ENCODE assay signal across 8 mouse cellular contexts in the genomic region with DNA sequence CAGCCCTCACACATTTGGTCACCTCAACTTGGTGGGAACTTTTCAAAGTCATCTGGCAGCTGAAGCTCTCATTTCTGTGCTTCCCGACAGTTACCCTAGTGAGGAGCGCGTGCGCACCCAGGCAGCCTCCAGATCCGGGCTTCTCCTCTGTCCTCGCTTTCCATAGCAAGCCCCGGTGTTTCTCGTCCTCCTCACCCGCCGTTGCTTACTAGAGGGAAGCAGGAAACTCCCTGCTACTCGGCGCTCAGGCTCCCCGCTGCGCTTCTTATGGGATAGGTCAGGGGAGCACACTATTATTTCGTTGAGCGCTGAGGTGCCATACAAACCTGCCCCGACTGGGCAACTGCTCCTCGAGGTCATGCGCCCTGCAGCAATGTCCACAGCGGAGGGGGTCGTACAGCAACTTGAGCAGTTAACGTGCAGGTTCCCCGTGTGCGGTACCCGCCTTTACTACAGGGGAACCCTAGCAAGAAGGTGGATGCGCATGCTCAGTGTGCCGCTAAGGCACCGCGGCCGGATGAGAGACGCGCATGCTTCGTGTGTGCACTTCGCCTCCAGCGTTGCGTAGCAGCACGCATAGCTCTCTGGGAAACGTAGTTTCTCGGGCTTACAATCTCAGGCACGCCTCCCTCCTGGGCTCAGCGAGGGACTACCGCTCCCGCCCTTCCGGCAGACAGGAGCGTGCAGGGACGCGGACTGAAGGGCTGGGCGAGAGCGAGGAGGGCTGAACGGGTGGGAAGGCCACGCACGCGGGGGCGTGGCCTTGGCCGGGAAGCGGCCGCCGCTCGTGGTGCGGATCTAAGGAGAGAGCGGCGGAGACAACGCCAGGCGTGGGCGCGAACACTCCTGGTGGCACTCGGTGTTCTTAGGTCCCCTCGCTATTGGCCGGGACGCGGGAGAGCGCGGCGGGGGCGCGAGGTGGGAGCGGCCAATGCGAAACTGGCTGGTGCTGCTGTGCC. TPM values are rescaled to one million over a fixed set of nuclear protein-coding genes. Genes with fewer than 3 reads are reported as not detected.
A peak's percentile ranks its signal among the peaks of the same experiment; 100 is the strongest.
DNase-seq lines count a peak whose midpoint lies in the region; ATAC-seq lines count a peak whose summit lies in the region.

A gene (plus strand): TSS at position 596 of the 959 bp plus-strand sequence.

- peaks cover 0 to 8% of the 10 kb centered on the region in 2 experiments; a peak in 1 of 4 replicates for H3K4me1 ChIP-seq in heart, embryonic 14.5 days (ENCODE audit: control insufficient read depth in 2 of 2, insufficient read depth in 2 of 2, low read length in 2 of 2)
- peaks cover 46% of the 10 kb centered on the region for H3K4me1 ChIP-seq in liver, embryonic 13.5 days (replicated peaks)
- H3K4me1 ChIP-seq in stomach, embryonic 16.5 days (ENCODE audit: control insufficient read depth, insufficient read depth, low read length): peaks cover 5% of the 10 kb centered on the region

- H3K9me3 ChIP-seq in heart, embryonic 14.5 days (ENCODE audit: control insufficient read depth, low read length): no peaks in the 10 kb centered on the region
- no peaks in the 10 kb centered on the region for H3K9me3 ChIP-seq in liver, embryonic 13.5 days (replicated peaks)
- H3K9me3 ChIP-seq in stomach, embryonic 16.5 days (replicated peaks; ENCODE audit: control insufficient read depth, low read length): no peaks in the 10 kb centered on the region

- no peaks in the 10 kb centered on the region for H3K36me3 ChIP-seq in heart, embryonic 14.5 days (ENCODE audit: control insufficient read depth, insufficient read depth, low read length)
- H3K36me3 ChIP-seq in liver, embryonic 13.5 days: peaks cover 14% of the 10 kb centered on the region; the same call in 1 of the 2 replicates
- H3K36me3 ChIP-seq in stomach, embryonic 16.5 days (ENCODE audit: control insufficient read depth, insufficient read depth, low read length): no peaks in the 10 kb centered on the region

- H3K4me2 ChIP-seq in heart, embryonic 14.5 days (ENCODE audit: low read length): peak within 1 kb of the TSS; percentile 79
- H3K4me2 ChIP-seq in liver, embryonic 13.5 days: peak within 1 kb of the TSS; percentile 87
- H3K4me2 ChIP-seq in stomach, embryonic 16.5 days (ENCODE audit: low read depth, low read length): peak within 1 kb of the TSS; percentile 89

- ATAC-seq in CD4-positive, CD25-positive, alpha-beta regulatory T cell, adult 4 months: peak; percentile 92
- peak; percentile 100 for ATAC-seq in heart, embryonic 14.5 days (ENCODE audit: insufficient number of reproducible peaks, insufficient read depth, low FRiP score, low read depth)
- peak; percentile 97 for ATAC-seq in liver, embryonic 13.5 days (ENCODE audit: low read depth)
- peak; percentile 99 for ATAC-seq in stomach, embryonic 16.5 days (ENCODE audit: insufficient read depth, low FRiP score)

- H3K9ac ChIP-seq in heart, embryonic 14.5 days (ENCODE audit: low read length): peak within 1 kb of the TSS; percentile 84
- H3K9ac ChIP-seq in liver, embryonic 13.5 days: peak within 1 kb of the TSS; percentile 96
- H3K9ac ChIP-seq in stomach, embryonic 16.5 days (ENCODE audit: low read length): peak within 1 kb of the TSS; percentile 86

- DNase-seq in c-Kit-negative CD71-positive TER-119-positive erythroid progenitor cells, embryonic 14.5 days (ENCODE audit: low read depth, low spot score): peak; percentile 98
- DNase-seq in fibroblast of lung, adult 2 months (ENCODE audit: low read depth): peak; percentile 99
- DNase-seq in kidney, postnatal 14 days: peak; percentile 99
- peak; percentile 97 for DNase-seq in liver, embryonic 13.5 days
- peak; percentile 93 for DNase-seq in neural tube, embryonic 10.5 days (ENCODE audit: extremely low spot score, low spot score)

- H3K4me3 ChIP-seq in heart, embryonic 14.5 days (ENCODE audit: control insufficient read depth in 1 of 2, insufficient read depth in 1 of 2, low read depth in 1 of 2, low read length in 2 of 2): peak within 1 kb of the TSS; percentile 71 to 84
- peak within 1 kb of the TSS; percentile 96 for H3K4me3 ChIP-seq in liver, embryonic 13.5 days (replicated peaks)
- H3K4me3 ChIP-seq in stomach, embryonic 16.5 days (replicated peaks; ENCODE audit: low read length): peak within 1 kb of the TSS; percentile 98

- H3K27me3 ChIP-seq in heart, embryonic 14.5 days (ENCODE audit: control insufficient read depth, insufficient read depth, low read length): no peaks in the 10 kb centered on the region
- no peaks in the 10 kb centered on the region for H3K27me3 ChIP-seq in liver, embryonic 13.5 days
- no peaks in the 10 kb centered on the region for H3K27me3 ChIP-seq in stomach, embryonic 16.5 days (ENCODE audit: control insufficient read depth, insufficient read depth, low read length)

- WGBS in heart, embryonic 14.5 days: under 1% methylated on average over 77 of the region's 78 CpGs
- under 1% methylated on average over 78 of the region's 78 CpGs for WGBS in liver, embryonic 13.5 days (ENCODE audit: insufficient replicate concordance)
- under 1% methylated on average over 76 of the region's 78 CpGs for WGBS in stomach, embryonic 16.5 days

- H3K27ac ChIP-seq in heart, embryonic 14.5 days (replicated peaks in 1 of 2; ENCODE audit: control insufficient read depth in 1 of 2, insufficient read depth in 1 of 2, low read depth in 2 of 2, low read length in 2 of 2): peak within 1 kb of the TSS; percentile 83 to 85
- H3K27ac ChIP-seq in liver, embryonic 13.5 days: peak within 1 kb of the TSS; percentile 93
- H3K27ac ChIP-seq in stomach, embryonic 16.5 days (ENCODE audit: low read length): peak within 1 kb of the TSS; percentile 90

RNA-seq across cellular contexts. Expression of the gene that starts here (rescaled TPM):
- polyA plus RNA-seq in CD4-positive, CD25-positive, alpha-beta regulatory T cell, adult 4 months (2017; shearing (Covaris generic)): 10 to 100 TPM; 14.0 to 15.9 TPM
- polyA plus RNA-seq in heart, embryonic 14.5 days (2014; fragmentation: Nextera tagmentation; extraction: Ambion mirVana): 14.5 and 18.5 TPM in 2 replicates
- 26.7 and 32.8 TPM in 2 replicates for polyA plus RNA-seq in liver, embryonic 13.5 days (2015; fragmentation: Nextera tagmentation; extraction: Ambion mirVana)
- polyA plus RNA-seq in stomach, embryonic 16.5 days (2015; fragmentation: Nextera tagmentation; extraction: Ambion mirVana): 38.2 and 40.4 TPM in 2 replicates

Comparison
In these comparisons a context has a peak if more than half of its experiments do, and no peak if none do; other contexts are left out.
1. Peak in every context shown above with its lines: DNase-seq, ATAC-seq, H3K4me3 ChIP-seq and H3K27ac ChIP-seq.